Mouse (Mus musculus) induced T-regulatory cell, adult 2 months (primary cell): ENCODE data around the gene Chchd2.

Experiments
- DNase-seq: peaks from one replicate; pipeline ENCODE4 v3.0.0-alpha.2; 2012; ENCODE audit warnings: low read depth

The Chchd2 gene

DNA sequence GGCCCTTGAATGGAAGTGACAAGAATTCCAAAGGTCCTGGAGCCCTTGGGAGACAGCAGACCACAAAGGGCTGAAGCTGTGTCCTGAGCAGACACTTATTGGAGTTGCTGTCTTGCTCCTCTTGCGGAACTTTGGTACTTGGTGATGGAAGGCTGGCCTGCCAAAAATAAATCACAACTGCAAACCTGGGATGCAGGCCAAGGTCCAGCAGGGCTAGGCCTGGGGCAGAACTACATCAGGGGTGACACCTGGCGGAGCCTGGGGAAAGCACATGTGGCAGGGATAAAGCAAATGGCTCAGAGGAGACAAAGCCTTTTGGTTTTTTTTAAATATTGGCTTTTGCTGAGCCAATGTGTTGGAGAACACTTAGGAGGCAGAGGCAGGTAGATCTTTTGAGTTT, 8.3 kb downstream of the Chchd2 start:
- no peak for DNase-seq

GRCm38 (mm10) chr5:129877731-129878455, 9.4 kb downstream of the Chchd2 start:
- no peak for DNase-seq

GRCm38 (mm10) chr5:129875098-129875497, 12.2 kb downstream of the Chchd2 start:
- DNase-seq, result no peak

GRCm38 (mm10) chr5:129873942-129874341, 13.3 kb downstream of the Chchd2 start:
- no peak for DNase-seq

- DNase-seq, result no peak
These were observed 16.0 kb downstream of the Chchd2 start for GRCm38 (mm10) chr5:129871238-129871637.

DNA sequence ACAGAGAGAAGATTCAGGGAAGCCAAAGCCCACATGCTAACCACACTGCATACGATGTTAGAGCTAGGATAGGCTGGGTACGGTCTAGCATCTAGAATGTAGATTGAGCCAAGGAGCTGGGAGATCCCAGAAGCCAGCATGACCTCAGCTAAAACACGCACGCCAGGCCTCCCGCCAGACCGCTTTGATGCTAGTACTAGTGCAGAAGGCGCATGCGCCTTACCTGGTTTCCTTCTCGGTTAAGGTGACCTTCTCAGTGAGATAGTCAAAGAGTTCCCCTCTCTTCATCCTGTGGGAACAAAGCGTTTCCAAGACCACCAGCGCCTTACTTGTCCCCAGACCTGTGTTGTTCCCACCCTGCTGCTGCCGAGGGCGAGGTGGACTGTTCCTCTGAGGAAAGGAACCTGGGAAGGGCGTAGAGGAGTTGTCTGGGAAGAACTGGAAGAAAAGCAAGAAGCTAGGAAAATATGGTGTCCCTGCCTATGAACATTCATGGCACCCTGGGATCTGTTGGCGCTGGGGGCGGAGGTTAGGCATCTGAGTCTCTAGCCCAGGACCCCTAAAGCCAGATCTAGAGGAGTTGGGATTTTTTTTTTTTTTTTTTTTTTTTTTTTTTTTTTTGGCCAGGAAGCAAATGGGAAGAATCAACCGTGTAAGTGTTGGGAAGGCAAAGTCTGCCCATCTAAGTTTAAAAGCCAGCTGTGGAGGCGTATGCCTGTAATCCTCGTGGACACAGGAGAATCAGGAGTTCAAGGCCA, 17.9 kb downstream of the Chchd2 start:
- DNase-seq, result no peak

- no peak for DNase-seq
These were observed 21.4 kb downstream of the Chchd2 start for GRCm38 (mm10) chr5:129865841-129866240.

GRCm38 (mm10) chr5:129864467-129864866, 22.8 kb downstream of the Chchd2 start:
- DNase-seq, result peak; percentile 49

GRCm38 (mm10) chr5:129862325-129862724, 24.9 kb downstream of the Chchd2 start:
- DNase-seq, result no peak

DNA sequence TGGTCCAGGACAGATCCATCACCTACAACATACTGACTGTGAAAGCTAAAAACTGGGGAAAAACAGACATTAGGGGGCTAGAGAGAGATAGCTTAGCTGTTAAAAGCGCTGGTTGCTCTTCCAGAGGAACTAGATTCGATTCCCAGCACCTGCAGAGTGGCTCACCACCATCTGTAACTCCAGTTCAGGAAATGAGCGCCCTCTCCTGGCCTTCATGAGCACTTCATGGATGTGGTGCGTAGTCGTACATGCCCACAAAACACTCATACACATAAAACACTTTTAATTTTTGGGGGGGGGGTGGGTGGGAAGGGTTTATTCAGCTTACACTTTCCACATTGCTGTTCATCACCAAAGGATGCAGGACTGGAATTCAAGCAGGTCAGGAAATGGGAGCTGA, 30.9 kb downstream of the Chchd2 start:
- peak; percentile 23 for DNase-seq

GRCm38 (mm10) chr5:129855163-129855562, 32.1 kb downstream of the Chchd2 start:
- DNase-seq, result no peak

GRCm38 (mm10) chr5:129847558-129847820, 39.8 kb downstream of the Chchd2 start:
- no peak for DNase-seq

DNA sequence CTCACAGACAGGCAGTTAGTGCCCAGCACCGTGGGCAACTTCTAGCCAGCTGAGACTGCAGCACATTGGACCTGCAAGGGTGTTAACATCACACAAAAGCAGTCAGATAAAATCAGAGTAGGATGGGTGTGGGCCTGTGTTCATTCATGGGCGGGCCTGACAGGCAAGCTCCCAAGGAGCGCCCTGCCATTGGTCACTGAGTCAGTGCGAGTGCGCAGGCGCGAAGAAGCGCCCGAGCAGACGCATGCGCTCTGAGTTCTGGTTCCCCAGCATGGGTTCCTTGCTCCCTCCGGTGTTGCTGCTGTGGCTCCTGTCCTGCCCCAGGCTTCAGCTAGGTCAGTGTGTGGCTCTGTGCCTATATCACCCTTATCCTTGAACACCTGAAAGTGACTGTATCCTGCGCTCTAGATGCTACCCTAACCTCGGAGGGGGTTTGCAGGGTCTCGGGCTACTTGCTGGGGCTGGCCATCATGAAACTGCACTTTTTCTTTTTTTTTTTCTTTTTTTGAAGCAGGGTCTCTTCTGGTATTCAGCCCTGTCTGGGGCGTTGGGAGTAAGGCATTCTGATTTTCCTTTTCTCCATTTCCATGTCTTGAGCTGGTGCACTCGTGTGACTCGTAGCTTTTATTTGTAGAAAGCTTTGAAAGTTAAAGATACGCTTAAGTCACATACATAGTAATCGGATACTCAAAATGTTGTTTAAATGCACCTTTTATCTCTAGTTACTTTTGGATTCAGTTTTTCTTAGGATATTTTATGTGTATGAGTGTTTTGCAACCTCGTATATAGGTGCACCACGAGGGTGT, 40.3 kb downstream of the Chchd2 start, which contains the start of gene Sumf2:
Gene Sumf2 (plus strand): TSS at position 235 of the 806 bp plus-strand sequence.
- DNase-seq, result peak; percentile 98

- DNase-seq, result no peak
These were observed 42.4 kb downstream of the Chchd2 start for GRCm38 (mm10) chr5:129844848-129845247.
